Mouse (Mus musculus): ENCODE data around the gene Pomt2.

GRCm38 (mm10) chr12:87089255-87089654 lies 58.5 kb downstream of the Pomt2 start:
- TF ChIP-seq GATA1 (IDR thresholded peaks at IDR 0.05; ENCODE audit: low read length) (no peak), TAL1 (IDR thresholded peaks at IDR 0.05; ENCODE audit: low read length) (no peak)
